Mouse (Mus musculus) lung, adult 18-20 months (tissue): ENCODE measurements at regions not wholly inside any gene's neighbourhood (a gene's known extent, or its start where the extent isn't known, plus 50 kb on each side); places are given as distances from the start of the nearest gene placed in this dataset.

Experiments used
- DNase-seq, 2 experiments: peaks; one replicate each; pipeline ENCODE4 v3.0.0; 2022; ENCODE audit warnings: mixed read lengths in 2 of 2

DNA sequence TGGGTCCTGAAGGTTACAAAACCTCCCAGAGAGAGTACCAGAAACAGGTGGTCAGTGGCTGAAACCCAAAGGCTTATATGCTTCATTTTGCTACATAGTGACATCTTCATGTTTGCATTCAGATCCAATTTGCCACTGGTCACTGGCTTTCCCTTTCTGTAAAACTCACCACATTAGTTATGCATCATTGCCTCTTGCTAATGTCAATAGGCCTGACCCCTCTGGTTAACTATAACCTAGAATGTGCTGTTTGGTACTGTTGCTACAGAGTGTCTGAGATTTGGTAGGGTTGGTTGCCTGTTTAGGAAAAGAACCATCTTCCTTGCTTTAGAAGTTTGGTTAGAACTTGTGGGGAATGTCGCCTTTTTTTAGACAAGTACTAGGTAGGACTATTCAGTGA lies 136.3 kb upstream of the Rnf219 start:
- no peak for DNase-seq

DNA sequence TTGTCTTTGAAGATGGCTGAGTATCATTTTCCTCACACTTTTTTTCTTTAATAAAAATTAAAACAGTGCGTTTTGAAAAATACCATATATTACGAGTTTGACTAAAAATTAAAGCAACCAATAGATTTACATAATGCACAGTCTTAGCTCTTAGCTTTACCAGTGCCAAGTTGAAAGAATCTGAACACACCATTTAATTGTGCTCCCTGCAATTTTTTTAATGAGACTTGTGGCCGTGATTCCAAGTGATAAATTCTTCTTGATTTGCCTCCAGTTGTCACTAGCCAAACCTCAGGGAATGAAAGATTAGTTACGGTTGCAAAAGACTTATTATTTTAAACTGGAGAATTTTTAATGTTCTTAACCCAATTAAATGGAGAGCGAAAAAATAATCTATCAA lies 127.5 kb upstream of the Rnf219 start:
- no peak for DNase-seq

GRCm38 (mm10) chr14:104644626-104645025 lies 122.2 kb upstream of the Rnf219 start:
- DNase-seq, result no peak

DNA sequence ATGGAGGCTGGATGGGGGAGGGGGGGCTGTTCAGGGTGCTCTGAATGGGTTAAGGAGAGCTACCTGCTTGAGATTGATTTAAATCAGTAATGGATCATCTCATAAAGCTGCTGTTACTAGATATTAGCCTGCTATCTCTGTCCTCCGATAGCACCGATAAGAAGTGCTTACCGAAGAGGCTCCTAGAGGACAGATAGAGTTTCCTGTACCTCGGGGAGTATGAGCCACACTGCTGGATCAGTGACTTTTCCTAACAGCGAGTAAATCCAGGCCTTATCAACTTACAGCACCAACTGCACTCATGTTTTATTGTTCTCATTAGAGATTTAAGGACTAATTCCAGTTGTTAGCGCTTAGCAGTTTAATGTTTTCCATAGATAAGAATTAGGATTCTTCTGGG lies 120.3 kb upstream of the Rnf219 start:
- DNase-seq, result no peak

GRCm38 (mm10) chr14:104639300-104639699 lies 116.9 kb upstream of the Rnf219 start:
- no peak for DNase-seq

DNA sequence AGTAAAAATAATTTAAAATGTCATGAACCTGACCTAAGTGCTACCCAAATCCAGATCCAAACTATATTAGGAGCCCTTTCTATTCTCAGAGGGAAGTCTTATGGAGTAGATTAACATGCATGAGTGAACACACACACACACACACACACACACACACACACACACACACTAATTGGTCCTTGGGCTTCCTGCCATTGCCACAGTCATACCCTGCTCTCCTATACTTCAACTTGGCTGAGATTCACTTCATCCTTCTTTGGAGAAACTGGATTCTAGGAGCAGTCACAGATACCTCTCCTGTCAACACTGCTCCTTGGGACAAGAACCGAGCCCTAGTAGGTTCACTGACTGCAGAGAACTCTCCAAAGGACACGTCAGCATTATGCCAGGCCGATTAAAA lies 89.0 kb upstream of the Rnf219 start:
- no peak for DNase-seq

- DNase-seq, result peak in 1 of 2 experiments; percentile 2
Measured at GRCm38 (mm10) chr14:104610378-104610777, 87.9 kb upstream of the Rnf219 start.

DNA sequence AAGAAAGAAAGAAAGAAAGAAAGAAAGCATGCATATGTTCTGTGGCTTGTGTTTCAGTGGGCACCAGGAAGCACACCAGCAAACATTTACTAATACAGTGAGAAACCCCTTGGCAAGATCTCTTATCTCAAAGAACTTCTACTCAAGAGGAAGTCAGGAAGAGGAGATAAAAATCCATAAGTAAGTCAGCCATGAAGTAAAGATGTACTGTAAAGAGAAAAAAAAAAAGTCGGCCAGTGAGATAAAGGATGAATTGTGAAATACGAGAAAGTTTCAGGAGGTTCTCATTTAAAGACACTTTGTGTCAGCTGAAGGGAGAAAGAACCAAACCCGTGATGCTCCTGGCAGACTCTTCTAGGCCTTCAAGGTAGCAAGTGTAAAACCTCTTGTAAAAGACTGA lies 72.4 kb upstream of the Rnf219 start:
- no peak for DNase-seq
